Mouse (Mus musculus) liver, embryonic 14.5 days (tissue): ENCODE measurements around the gene Nxpe4.

Source experiments
- CTCF ChIP-seq: IDR thresholded peaks from 2 replicates; pipeline ENCODE4 v1.5.1; 2016; ENCODE audit warnings: antibody characterized with exemption, low read depth, control low read depth
- EP300 ChIP-seq: IDR thresholded peaks from 2 replicates; pipeline ENCODE4 v1.6.1; 2016; ENCODE audit warnings: antibody characterized with exemption, low read depth

DNA sequence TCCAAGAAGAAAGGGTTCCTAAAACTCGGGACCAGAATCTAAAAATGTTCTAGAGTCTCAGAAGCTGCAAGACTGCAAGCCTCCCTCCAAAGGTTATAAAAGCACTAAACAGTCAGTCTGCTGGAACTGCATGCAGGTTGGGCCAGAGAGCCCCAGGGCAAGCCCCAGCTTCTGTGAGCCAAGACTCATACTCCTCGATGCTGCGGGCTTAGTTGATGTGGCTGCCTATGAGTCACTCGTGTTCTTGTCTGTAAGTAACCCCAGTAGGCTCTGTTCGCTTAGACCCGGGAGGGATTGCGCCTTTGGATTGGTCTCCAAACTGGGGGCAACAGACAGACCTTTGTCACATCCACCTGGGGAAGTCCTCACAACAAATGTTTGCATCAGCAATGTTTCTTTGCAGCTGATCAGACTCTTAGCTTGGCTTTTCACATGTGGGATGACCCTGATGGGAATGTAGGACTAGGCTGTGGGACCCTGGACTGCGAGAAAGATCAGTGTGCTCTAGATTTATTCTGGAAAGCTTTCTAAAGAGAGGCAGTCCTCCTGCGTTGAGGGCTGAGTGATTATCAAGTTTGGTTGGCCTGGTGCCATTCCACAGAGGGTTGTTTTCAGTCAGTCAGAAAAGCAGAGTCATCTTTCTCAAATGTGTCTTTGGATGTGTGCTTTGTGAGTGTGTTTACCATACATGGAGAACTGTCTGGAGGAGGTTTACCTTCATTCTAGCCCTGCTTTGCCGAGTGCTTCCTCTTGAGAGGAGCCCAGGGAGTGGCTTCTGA is 245.9 kb downstream of the Nxpe4 start:
- TF ChIP-seq CTCF (no peak), EP300 (no peak)
